Mouse (Mus musculus): ENCODE measurements around the gene Itpk1. TPM values are rescaled to one million over a fixed set of nuclear protein-coding genes. Genes with fewer than 3 reads are reported as not detected.

The Itpk1 gene
- polyA plus RNA-seq (2012; rRNA removed), result 43.6 and 57.6 TPM in 2 replicates

- peak; percentile 56 for DNase-seq (ENCODE audit: low spot score)
Measured at GRCm38 (mm10) chr12:102704457-102705198, at the start of gene Itpk1. Gene Itpk1 (minus strand): TSS chr12:102704930.

DNA sequence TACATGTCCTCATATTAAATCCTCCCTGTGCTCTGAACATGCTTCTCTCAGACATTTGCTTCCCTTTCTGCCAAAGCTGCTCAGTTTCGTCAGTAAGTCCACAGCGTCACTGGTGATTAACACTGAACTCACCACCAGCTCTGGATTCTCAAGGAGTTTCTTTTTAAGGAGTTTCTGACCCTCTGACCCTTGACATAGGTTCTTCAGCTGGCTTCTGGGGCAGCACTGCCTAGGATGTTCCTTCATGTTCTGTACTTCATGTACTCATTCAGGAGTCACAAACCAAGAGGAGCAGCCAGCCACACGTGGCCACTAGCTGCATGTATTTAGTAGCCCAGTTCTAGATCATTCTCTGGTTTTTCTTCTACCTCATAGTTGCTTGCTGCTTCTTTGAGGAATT, 43.5 kb upstream of the Itpk1 start:
- no peak for DNase-seq (ENCODE audit: low spot score)

- no peak for DNase-seq (ENCODE audit: low spot score)
Measured at GRCm38 (mm10) chr12:102744839-102745238, 40.1 kb upstream of the Itpk1 start.

DNA sequence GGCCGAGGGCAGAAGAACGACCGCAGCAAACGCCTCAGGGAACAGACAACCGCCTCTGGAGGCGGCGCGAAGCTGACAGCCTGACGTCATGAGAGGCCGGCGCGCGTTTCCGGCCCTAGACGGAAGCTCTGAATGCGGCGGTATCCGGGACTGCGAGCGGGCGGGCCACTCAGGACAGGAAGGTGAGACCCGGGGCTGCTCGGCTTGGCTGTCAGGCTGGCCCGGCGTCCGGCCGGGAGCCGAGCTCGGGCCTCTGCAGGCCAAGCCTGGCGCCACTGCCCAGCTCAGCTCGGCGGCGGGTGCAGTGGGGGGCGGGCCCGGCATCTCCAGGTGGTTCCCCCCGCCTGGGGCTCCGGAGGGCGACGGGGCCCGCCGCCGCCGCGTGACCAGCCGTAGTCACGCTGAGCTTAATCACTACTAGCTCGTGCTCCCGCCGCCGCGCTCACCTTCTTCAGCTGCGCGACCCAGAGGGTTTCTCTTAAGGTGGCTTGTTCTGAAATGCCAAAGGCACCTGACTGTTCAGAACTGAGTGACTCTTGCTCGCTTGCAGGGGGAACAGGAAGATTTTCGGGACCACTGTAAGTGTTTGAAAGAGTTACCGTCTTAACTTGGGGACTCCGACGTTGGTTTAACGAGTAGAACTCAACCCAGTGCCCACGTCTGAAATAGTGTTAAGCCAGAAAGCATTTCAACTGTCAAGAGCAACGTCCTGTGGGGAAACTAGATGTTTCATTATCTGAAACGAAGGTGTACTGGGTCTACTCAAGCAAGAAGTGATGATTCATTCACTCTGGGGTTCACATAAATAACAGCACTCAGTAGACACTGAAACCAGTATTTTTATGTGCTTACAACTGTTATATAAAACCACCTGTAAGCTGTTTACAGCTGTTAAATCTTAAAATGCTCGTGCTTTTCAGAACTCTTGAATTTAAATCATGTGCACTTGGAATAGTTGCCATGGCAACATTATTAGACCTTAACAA, 39.2 kb upstream of the Itpk1 start, which contains the start of the genes Moap1 and Tmem251:
Gene Moap1, minus strand, starts transcription at position 73 of the 986 bp plus-strand sequence.
Gene Tmem251, plus strand, starts transcription at position 174 of the 986 bp plus-strand sequence.
- DNase-seq (ENCODE audit: low spot score), result peak; percentile 86

DNA sequence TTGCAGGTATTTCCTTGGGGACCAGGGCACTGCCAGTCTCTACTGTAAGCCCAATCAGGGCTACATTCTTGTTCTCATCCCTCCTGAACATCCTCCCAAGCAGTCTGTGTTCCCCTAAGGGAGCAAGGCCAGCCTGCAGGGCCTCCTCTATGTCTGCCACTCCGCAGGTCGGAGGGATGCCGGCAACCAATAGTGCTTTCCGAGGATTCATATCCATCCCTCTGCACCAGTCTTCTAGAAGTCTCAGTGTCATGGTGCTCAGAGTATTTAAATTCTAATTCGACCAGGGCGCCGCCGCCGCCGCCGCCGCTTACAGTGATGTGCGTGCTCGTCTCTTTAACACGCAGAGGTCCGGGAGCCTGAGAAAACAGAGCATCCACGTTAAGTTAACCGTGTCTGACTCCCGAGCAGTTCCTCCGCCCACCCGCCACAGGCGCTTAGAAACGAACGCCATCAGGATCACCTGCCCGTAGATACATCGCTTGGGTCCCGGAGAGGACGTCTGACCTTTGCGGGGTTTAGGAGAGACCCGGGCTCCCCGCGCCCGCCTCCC, 38.4 kb upstream of the Itpk1 start:
- DNase-seq (ENCODE audit: low spot score), result no peak

DNA sequence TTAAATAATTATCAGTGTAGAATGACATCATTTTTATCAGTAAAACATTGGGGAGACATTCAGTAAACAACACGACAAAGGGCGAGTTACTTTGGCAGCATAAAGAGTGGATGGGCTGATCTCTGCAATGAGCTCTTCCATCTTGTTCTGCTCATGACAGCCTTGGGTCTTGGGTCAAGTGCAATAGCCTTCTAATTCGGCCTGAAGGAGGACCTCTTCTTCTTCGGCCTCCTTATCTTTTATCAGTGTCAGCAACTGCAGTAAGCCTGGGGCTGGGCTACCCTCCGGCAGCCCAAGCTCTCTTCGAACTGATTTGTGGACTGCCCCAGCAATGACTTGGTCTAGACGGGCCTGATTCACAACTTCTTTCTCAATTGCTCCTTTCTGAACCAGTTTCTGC, 37.3 kb upstream of the Itpk1 start:
- DNase-seq (ENCODE audit: low spot score), result no peak

DNA sequence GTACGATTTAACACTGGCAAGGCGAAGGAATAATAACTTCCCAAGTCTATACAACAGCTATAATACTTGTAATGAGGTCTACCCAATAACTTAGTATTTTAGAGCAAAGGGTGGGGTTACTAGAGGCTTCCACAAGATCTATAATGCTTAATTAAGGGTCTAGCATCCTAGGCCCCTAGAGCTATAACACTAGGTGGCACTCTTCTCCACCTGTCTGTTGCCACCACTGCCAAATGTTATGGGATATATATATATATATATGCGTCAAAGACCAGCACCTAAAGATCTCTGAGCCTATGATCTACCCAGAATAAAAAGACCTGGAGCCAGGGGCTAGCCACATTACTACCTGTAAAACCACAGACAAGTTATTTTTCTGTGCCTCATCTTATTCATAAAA, 35.6 kb upstream of the Itpk1 start:
- no peak for DNase-seq (ENCODE audit: low spot score)

DNA sequence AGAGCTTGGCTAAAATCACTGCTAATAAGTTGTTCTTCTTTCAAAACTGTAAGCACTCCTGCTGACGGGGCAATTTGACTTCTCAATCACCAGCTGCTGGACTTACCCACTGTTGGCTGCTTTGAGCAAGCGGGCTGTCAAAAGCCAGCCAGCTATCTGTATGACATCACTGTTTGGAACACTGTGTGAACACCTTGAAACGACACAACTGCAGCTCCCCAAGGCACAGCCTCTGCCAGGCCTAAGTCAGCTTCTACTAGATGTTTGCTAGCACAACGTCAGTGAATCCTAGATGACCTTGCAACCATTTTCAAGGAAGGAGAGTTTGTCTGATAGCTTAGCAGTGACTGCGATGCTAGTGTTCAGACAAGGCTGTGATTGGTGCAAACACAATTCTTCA, 34.4 kb upstream of the Itpk1 start:
- DNase-seq (ENCODE audit: low spot score), result no peak

GRCm38 (mm10) chr12:102733381-102733780, 28.7 kb upstream of the Itpk1 start:
- DNase-seq (ENCODE audit: low spot score), result no peak

DNA sequence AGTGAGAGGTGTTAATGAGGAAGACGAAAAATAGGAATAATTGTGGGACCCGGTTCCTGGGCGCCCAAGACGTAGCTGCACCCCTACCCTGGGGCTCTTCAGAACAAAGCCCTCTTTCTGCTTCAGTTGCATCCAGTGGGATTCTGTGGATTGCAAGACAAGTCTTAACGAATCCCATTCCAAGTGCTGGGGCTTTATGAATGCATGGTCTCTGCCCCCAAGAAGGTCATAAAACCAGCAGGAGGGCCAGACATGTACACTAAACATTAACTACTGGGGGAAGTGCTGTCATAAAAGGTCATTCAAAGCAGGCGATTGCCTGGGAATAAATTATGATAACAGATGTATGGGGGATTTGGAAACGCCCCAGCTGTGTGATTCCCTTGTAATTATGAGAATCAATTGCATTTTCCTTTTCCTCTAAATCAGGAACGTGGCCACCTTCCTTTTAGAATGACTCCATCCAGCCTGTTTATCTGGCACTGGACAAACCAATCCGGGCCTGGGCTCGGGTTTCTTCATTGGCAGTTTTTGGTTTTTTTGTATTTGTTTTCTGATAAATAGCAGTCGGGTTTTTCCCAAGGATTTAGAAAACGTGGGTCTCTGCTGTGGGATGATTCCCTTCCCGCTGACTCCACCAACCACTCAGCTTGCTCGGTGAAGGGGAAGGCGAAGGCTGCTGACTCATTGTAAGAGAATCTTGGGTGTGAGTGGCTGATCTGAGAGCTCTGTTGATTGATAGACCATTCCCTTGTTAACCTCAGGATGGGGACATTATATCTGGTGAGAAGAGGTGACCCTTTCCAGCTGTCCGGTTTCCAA, 26.3 kb upstream of the Itpk1 start:
- DNase-seq (ENCODE audit: low spot score), result no peak

DNA sequence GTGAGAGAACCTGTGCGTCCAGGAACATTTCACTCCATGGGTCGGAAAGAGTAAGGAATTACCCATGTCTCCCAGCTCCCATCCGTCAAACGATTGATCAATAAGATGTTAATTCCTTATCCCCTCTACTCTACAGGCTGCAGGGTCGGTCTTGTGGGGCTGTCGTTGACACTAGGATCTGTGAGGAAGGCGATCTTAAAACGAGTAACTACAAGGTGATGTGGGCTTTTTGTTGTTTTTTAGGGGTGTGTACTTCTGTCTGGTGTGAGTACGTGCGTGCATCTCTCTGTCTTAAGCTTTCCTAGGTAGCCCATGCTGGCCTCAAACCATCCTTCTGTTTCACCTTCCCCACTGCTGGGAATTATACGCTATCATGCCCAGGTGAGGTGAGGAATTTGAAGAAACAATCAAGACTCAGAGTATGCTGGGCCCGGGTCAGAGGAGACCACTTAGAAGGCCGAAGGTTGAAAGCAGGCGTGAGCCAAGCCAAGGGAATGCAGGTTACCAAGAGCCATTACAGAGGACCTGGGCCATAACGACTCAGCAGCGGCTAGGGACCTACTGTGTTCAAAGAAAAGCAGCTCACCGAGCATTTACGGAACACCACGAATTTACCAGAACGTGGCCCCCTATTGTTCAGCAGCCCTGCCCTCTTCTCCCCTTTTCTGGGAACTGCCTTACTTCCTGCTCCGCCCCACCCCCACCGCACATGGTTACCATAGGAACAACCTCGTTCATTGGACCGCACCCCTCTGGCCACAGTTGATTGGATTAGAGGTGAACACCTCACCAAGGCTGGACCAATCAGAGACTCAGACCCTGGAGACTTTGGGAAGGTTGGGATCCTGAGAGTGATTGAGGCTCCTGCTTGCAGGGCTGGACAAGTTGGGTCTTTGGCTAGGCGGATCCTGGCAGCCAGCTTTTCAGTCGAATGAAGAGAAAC, 25.4 kb upstream of the Itpk1 start:
- DNase-seq (ENCODE audit: low spot score), result no peak

DNA sequence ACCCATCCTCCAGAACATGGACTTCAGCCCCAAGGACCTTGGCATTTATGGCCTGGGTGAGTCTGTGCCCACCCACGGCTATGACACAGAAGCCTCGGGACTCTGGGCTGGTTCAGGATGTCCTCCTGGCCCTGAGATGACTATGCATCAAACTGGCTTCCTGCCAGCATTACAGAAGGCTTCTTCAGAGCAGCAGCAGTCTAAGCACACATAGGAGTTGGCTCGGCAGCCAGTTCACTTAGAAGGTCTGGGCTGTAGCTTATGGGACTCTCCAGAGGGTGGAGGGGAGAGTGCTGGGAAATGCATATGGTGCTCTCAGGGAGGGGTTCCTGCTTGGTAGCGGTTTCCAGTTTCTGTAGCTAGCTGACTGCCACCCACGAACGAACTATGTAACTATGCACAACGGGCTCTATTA, 21.0 kb upstream of the Itpk1 start:
- DNase-seq (ENCODE audit: low spot score), result no peak

DNA sequence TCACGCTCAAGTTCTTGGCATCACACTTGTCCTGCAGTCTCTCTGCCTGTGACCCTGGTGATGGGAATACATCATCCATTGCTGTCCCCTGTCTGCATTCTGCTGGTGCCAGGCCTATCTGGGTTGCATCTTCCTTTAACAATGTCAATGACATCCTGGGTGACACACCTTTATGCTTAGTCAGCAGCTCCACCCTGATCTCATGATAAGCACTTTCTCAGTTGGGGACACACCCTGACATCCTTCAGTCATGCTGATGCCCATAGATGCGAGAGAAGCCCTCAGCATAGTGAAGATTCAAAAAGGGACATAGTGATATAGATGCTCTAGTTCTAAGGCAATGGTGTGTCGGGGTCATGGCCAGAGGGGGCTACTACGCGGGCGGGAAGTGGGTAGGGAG, 20.4 kb upstream of the Itpk1 start:
- no peak for DNase-seq (ENCODE audit: low spot score)

GRCm38 (mm10) chr12:102723861-102724260, 19.1 kb upstream of the Itpk1 start:
- DNase-seq (ENCODE audit: low spot score), result no peak

DNA sequence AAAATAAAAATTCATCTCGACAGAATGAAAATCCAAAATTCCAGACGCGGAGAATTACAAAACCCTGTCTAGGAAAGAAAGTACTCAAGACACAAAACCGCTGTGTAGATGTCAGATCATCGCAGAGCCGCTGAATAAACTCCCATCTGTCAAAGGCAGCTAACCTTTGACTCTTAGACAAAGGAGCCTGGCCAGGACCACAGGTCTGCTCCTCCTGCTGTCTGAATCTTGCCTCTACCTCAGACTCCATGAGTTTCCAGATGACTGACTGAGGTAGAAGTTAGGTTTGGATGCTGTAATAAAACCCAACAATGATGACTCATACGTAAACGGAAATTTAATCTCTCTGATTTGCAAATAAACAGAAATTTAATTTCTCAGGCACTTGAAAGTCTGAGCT, 18.2 kb upstream of the Itpk1 start:
- no peak for DNase-seq (ENCODE audit: low spot score)

DNA sequence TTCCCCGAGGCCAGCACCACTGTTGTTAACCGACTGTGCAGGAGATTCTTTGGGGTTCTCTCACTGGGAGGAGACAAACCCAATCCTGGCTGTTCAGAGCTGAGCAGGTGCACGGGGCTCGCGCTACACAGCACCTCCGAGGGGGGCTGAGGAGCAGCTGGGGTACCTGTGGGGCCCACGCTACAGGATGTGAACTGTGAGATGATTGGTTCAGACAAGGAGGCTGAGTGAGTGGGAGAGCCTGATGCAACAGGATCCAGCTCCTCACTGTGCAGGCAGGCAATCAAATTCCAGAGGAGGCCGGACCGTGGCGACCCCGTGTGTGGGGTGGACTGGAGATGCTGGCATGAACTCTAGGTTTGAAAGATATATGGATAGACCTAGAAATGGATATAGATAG, 17.7 kb upstream of the Itpk1 start:
- DNase-seq (ENCODE audit: low spot score), result no peak

DNA sequence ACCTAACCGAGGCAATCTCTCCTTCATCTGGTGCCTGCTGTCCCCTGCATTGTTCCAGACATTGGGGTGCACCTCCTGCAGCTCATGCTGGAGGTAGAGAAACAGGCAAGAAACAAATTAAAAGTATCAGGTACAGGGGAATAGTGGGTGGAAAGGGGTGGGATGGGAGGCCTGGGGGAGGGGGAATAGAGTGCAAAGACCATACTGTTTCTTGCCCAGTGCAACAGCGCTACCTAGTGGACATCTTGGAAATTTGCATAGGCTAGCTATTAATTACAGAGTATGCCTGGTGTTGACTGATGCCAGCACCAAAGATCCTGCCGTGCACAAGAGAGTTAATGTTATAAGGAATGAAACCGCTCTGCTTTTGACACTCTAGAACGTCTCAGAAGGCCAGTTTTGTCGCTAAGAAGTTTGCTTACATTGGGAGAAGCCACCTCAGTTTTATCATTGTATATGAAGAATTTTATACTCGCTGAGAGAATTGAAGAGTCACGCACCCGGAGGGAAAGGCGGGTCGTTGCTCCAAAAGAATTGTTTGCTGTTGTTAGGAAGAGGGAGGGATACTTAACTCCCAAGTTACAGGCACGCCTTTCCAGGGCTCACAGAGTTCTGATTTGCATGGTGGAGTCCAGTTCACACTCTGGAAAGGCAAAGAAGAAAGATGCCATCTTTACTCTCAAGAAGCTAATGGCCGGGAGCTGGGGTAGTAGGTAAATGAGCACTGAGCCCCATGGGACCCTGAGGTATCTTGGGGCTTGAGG, 15.0 kb upstream of the Itpk1 start:
- DNase-seq (ENCODE audit: low spot score), result no peak

DNA sequence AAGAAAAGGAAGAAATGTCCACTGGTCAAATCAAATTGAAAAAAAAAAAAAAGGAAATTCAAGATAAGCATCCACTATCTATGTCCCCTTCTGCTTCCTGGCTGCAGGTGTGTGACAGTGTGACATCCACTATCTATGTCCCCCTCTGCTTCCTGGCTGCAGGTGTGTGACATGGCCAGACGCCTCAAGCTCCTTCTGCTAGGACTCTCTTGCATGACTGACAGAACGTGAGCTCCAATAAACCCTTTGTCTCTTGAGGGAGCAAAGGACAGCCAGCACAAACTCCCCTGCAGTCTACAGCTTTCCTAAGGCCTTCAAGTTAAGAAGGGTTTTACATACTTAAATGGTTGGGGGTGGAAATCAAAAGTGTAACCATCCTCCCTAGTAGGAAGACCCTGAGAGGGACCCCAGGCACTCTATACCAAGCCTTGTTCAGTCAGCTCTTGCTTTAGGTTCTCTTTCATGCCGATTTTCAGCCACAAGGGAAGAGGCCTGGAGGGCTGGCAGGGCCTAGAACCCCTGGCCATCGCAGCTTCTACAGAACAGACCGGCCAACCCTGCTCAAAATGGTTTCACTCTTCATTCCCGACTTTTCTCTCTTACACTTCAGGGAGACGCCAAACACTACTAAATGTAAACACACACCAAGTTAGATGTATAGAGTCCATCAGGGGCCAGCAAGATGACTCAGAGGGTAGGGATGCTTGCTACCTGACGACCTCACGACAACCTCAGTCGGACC, 10.1 kb upstream of the Itpk1 start:
- DNase-seq (ENCODE audit: low spot score), result no peak

GRCm38 (mm10) chr12:102714116-102714515, 9.4 kb upstream of the Itpk1 start:
- DNase-seq (ENCODE audit: low spot score), result no peak

Data from urinary bladder, adult 2 months (tissue).